Mouse (Mus musculus) MEL (cell line): Measurements from ENCODE around the gene S100a10. TPM values are rescaled to one million over a fixed set of nuclear protein-coding genes. Genes with fewer than 3 reads are reported as not detected.

ENCODE experiments used
- DNase-seq: peaks from one replicate; pipeline ENCODE4 v3.0.0; 2011; ENCODE audit warnings: low read depth, low spot score
- H3K27ac ChIP-seq: 2 replicates; pipeline ENCODE4 v1.5.1; 2012; ENCODE audit warnings: low read depth, mild to moderate bottlenecking, control low read depth, low read length, moderate library complexity; ENCODE audit not compliant: control insufficient read depth
- H3K27me3 ChIP-seq, 2 experiments: fragments of 150-350 bp in 1 of 2; sonication (generic) in 1 of 2; 2 replicates each; pipeline ENCODE4 v1.6.1; 2012; ENCODE audit warnings: low read length in 2 of 2, mild to moderate bottlenecking in 2 of 2, improper control_type of control experiment in 1 of 2, moderate library complexity in 1 of 2; ENCODE audit not compliant: insufficient read depth in 2 of 2, control insufficient read depth in 1 of 2
- H3K36me3 ChIP-seq, 2 experiments: 2 replicates each; pipeline ENCODE4 v1.6.1; 2012 to 2014; ENCODE audit warnings: low read length in 2 of 2, improper control_type of control experiment in 1 of 2, inconsistent platforms in 1 of 2, mild to moderate bottlenecking in 1 of 2; ENCODE audit not compliant: insufficient read depth in 2 of 2, control insufficient read depth in 1 of 2
- H3K4me1 ChIP-seq, 2 experiments: fragments of 150-350 bp in 1 of 2; sonication (generic) in 1 of 2; 2 replicates each; pipeline ENCODE4 v1.6.1; 2012; ENCODE audit warnings: low read length in 2 of 2, improper control_type of control experiment in 1 of 2, mild to moderate bottlenecking in 1 of 2; ENCODE audit not compliant: insufficient read depth in 2 of 2, control insufficient read depth in 1 of 2
- H3K4me3 ChIP-seq, 2 experiments: fragments of 150-350 bp in 1 of 2; sonication (generic) in 1 of 2; 2 replicates each; pipeline ENCODE4 v1.5.1; 2012; ENCODE audit warnings: low read depth in 2 of 2, low read length in 2 of 2, mild to moderate bottlenecking in 2 of 2, moderate library complexity in 2 of 2, control low read depth in 1 of 2, improper control_type of control experiment in 1 of 2; ENCODE audit not compliant: control insufficient read depth in 1 of 2, insufficient read depth in 1 of 2
- H3K79me2 ChIP-seq: 2 replicates; pipeline ENCODE4 v1.6.1; 2012; ENCODE audit warnings: mild to moderate bottlenecking, low read length, moderate library complexity; ENCODE audit not compliant: control insufficient read depth, poor library complexity, insufficient read depth
- H3K9ac ChIP-seq: 2 replicates; pipeline ENCODE4 v1.6.1; 2012; ENCODE audit warnings: low read depth, mild to moderate bottlenecking, control low read depth, low read length, moderate library complexity; ENCODE audit not compliant: control insufficient read depth, poor library complexity, severe bottlenecking
- H3K9me3 ChIP-seq: fragments of 150-350 bp; sonication (generic); replicated peaks from 2 replicates; pipeline ENCODE4 v1.6.1; 2012; ENCODE audit warnings: mild to moderate bottlenecking, low read length, improper control_type of control experiment, moderate library complexity; ENCODE audit not compliant: insufficient read depth
- CTCF ChIP-seq, 3 experiments: IDR thresholded peaks in 2 of 3; conservative IDR thresholded peaks in 1 of 3; 2 replicates each; pipeline ENCODE4 v1.5.1; 2011 to 2012; ENCODE audit warnings: low read length in 3 of 3, low read depth in 2 of 3, mild to moderate bottlenecking in 2 of 3, improper control_type of control experiment in 1 of 3, inconsistent platforms in 1 of 3, mixed read lengths in 1 of 3, moderate library complexity in 1 of 3; ENCODE audit not compliant: control insufficient read depth in 1 of 3, insufficient read depth in 1 of 3, poor library complexity in 1 of 3, severe bottlenecking in 1 of 3
- EP300 ChIP-seq, 2 experiments: IDR thresholded peaks; 2 replicates each; pipeline ENCODE4 v1.6.1; 2011; ENCODE audit warnings: improper control_type of control experiment in 2 of 2, low read length in 2 of 2, low read depth in 1 of 2, mild to moderate bottlenecking in 1 of 2
- ETS1 ChIP-seq: IDR thresholded peaks from 2 replicates; pipeline ENCODE4 v1.6.1; 2012; ENCODE audit warnings: low read depth, mild to moderate bottlenecking, inconsistent platforms, low read length, improper control_type of control experiment, moderate library complexity
- HCFC1 ChIP-seq: IDR thresholded peaks from 2 replicates; pipeline ENCODE4 v1.6.1; 2012; ENCODE audit warnings: low read depth, mild to moderate bottlenecking, inconsistent platforms, low read length, improper control_type of control experiment, moderate library complexity
- KAT2A ChIP-seq: conservative IDR thresholded peaks from 2 replicates; pipeline ENCODE4 v1.6.1; 2012; ENCODE audit warnings: low read depth, low read length, improper control_type of control experiment, inconsistent platforms
- MAFK ChIP-seq: IDR thresholded peaks from 2 replicates; pipeline ENCODE4 v1.6.1; 2011; ENCODE audit warnings: low read depth, mild to moderate bottlenecking, low read length, improper control_type of control experiment, borderline replicate concordance
- MAX ChIP-seq: IDR thresholded peaks from 2 replicates; pipeline ENCODE4 v1.6.1; 2011; ENCODE audit warnings: low read length, improper control_type of control experiment
- MAZ ChIP-seq: IDR thresholded peaks from 2 replicates; pipeline ENCODE4 v1.6.1; 2012; ENCODE audit warnings: low read depth, mild to moderate bottlenecking, inconsistent platforms, low read length, improper control_type of control experiment
- MYB ChIP-seq: IDR thresholded peaks from 2 replicates; pipeline ENCODE4 v1.6.1; 2011; ENCODE audit warnings: mild to moderate bottlenecking, low read depth, low read length, improper control_type of control experiment
- NELFE ChIP-seq: IDR thresholded peaks from 2 replicates; pipeline ENCODE4 v1.6.1; 2011; ENCODE audit warnings: low read depth, low read length, improper control_type of control experiment
- NRF1 ChIP-seq: IDR thresholded peaks from 2 replicates; pipeline ENCODE4 v1.6.1; 2014; ENCODE audit warnings: low read depth, mild to moderate bottlenecking, inconsistent platforms, low read length, improper control_type of control experiment, moderate library complexity; ENCODE audit not compliant: poor library complexity, insufficient read depth, severe bottlenecking
- POLR2A ChIP-seq, 2 experiments: IDR thresholded peaks; 2 replicates each; pipeline ENCODE4 v1.6.1; 2011 to 2012; ENCODE audit warnings: low read length in 2 of 2, mild to moderate bottlenecking in 2 of 2, control low read depth in 1 of 2, improper control_type of control experiment in 1 of 2, low read depth in 1 of 2, moderate library complexity in 1 of 2; ENCODE audit not compliant: control insufficient read depth in 1 of 2, insufficient read depth in 1 of 2, poor library complexity in 1 of 2
- POLR2AphosphoS2 ChIP-seq: IDR thresholded peaks from 2 replicates; pipeline ENCODE4 v1.6.1; 2011; ENCODE audit warnings: low read length, improper control_type of control experiment
- POLR2AphosphoS5 ChIP-seq: IDR thresholded peaks from 2 replicates; pipeline ENCODE4 v1.6.1; 2012; ENCODE audit warnings: low read depth, borderline replicate concordance, mild to moderate bottlenecking, inconsistent platforms, low read length, moderate library complexity, mixed read lengths
- RAD21 ChIP-seq: IDR thresholded peaks from 2 replicates; pipeline ENCODE4 v1.6.1; 2011; ENCODE audit warnings: mild to moderate bottlenecking, low read depth, low read length, improper control_type of control experiment
- RCOR1 ChIP-seq: IDR thresholded peaks from 2 replicates; pipeline ENCODE4 v1.6.1; 2012; ENCODE audit warnings: low read depth, mild to moderate bottlenecking, inconsistent platforms, low read length, improper control_type of control experiment
- SIN3A ChIP-seq: IDR thresholded peaks from 2 replicates; pipeline ENCODE4 v1.6.1; 2012; ENCODE audit warnings: low read length, improper control_type of control experiment, inconsistent platforms
- SMC3 ChIP-seq: IDR thresholded peaks from 2 replicates; pipeline ENCODE4 v1.6.1; 2011; ENCODE audit warnings: low read depth, low read length, improper control_type of control experiment
- TBP ChIP-seq: IDR thresholded peaks from 2 replicates; pipeline ENCODE4 v1.8.0; 2011; ENCODE audit warnings: low read depth, low read length, improper control_type of control experiment
- TCF12 ChIP-seq: IDR thresholded peaks from 2 replicates; pipeline ENCODE4 v1.6.1; 2014; ENCODE audit warnings: low read depth, mild to moderate bottlenecking, inconsistent platforms, low read length, improper control_type of control experiment, moderate library complexity
- USF2 ChIP-seq, 2 experiments: IDR thresholded peaks; 2 replicates each; pipeline ENCODE4 v1.6.1; 2011 to 2012; ENCODE audit warnings: improper control_type of control experiment in 2 of 2, low read length in 2 of 2, borderline replicate concordance in 1 of 2, inconsistent platforms in 1 of 2, low read depth in 1 of 2, mild to moderate bottlenecking in 1 of 2; ENCODE audit not compliant: insufficient read depth in 1 of 2
- ZC3H11A ChIP-seq: IDR thresholded peaks from 2 replicates; pipeline ENCODE4 v1.6.1; 2012; ENCODE audit warnings: low read depth, mild to moderate bottlenecking, inconsistent platforms, low read length, improper control_type of control experiment
- ZKSCAN1 ChIP-seq: IDR thresholded peaks from 2 replicates; pipeline ENCODE4 v1.6.1; 2012; ENCODE audit warnings: low read depth, mild to moderate bottlenecking, inconsistent platforms, low read length, improper control_type of control experiment, moderate library complexity
- ZMIZ1 ChIP-seq: IDR thresholded peaks from 2 replicates; pipeline ENCODE4 v1.6.1; 2012; ENCODE audit warnings: low read depth, mild to moderate bottlenecking, inconsistent platforms, low read length, improper control_type of control experiment, moderate library complexity
- ZNF384 ChIP-seq: IDR thresholded peaks from 2 replicates; pipeline ENCODE4 v1.6.1; 2012; ENCODE audit warnings: low read depth, mild to moderate bottlenecking, inconsistent platforms, low read length, improper control_type of control experiment
- polyA plus RNA-seq, 2 experiments: library from polyadenylated mRNA; stranded (reverse) in 1 of 2; unstranded in 1 of 2; fragments of >175 nt in 1 of 2; fragments of >200 nt in 1 of 2; gene quantifications; 2 replicates each; pipeline versions ENCODE4 v1.2.1 to v1.2.4; 2012; ENCODE audit warnings: low replicate concordance in 2 of 2, low read depth in 1 of 2; ENCODE audit not compliant: insufficient read length in 2 of 2, insufficient read depth in 1 of 2, missing spikeins in 1 of 2
- total RNA-seq: library from RNA; depleted of rRNA; stranded (reverse); fragments of 300-350 nt; gene quantifications from 2 replicates; pipeline ENCODE4 v1.2.3, GENCODE M21; 2012

S100a10 gene
- total and polyA plus RNA-seq, 3 experiments: 81.1 to 92.5 TPM; not detected in 1

DNA sequence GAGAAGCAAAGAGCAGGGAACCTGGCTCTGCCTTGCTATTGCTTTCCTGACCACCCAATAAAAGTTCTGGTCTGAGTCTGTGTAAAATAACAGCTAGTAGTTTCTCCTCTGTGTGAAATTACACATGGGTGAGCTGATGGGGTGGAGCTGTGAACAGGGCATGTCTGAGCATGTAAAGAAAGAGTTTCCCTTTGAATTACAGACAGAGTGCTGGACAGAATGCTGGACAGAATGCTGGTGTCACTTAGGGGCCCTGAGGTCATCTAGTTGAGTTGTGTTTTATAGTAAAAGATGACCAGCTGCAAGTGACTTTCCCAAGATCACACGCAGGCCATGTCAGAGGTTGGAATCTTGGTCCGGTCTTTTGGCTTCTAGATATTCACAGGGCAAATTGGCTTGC, 37.2 kb downstream of the S100a10 start:
- H3K4me1 ChIP-seq: peaks cover 0 to 4% of the 10 kb centered on the region in 2 experiments; a peak in 1 of 4 replicates
- no peak overlapping the region for H3K4me3 ChIP-seq
- TF ChIP-seq MAFK: no peak
- no peak for TF ChIP-seq POLR2AphosphoS2
- no peak for TF ChIP-seq ZNF384
- no peak for TF ChIP-seq MAX
- no peak overlapping the region for H3K27ac ChIP-seq
- DNase-seq: no peak
- H3K36me3 ChIP-seq: peaks cover 0 to 6% of the 10 kb centered on the region in 2 experiments; a peak in 2 of 4 replicates
- no peaks in the 10 kb centered on the region for H3K79me2 ChIP-seq
- peaks cover 0 to under 1% of the 10 kb centered on the region in 2 experiments; a peak in 2 of 4 replicates for H3K27me3 ChIP-seq
- H3K9ac ChIP-seq: no peak overlapping the region
- no peaks in the 10 kb centered on the region for H3K9me3 ChIP-seq

DNA sequence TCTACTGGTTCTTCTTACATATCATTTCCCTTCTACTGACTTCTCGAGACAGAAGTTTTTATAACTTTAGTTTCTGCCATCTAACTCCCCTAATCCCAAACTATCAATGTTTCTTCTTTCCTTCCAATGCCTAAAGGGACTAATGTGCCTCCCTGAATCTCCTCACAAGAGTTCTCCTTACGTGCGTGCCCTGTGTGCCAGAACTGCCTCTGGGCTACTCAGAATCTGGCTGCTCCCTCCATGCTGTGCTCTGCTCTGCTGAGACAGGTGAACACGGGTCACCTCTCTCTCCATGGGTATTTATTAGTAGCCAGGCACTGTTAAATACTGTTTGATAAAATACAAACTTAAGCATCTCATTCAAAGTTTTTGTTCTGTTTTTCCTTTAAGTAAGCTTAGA, 38.1 kb downstream of the S100a10 start:
- DNase-seq: no peak
- Histone ChIP-seq H3K9ac (no peak overlapping the region), H3K36me3 (peaks cover 0 to 11% of the 10 kb centered on the region in 2 experiments; a peak in 2 of 4 replicates)

DNA sequence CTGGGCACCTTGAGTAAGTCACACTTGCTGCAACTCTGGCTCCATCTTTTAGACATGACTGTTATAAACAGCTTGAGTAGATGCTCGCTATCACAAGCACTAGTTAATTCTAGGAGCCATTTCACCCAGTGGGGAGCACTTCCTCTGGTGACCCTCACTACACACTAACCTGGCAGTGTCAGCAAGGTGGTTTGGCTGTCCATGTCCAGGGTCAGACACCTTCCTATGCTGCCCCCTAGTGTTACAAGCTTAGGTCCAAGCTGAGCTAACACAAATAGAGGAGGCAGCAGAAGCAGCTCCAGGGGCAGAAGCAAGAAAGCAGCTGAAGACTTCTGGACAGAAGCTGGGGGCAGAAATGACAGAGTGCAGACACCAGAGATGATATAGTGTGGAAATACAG, 38.6 kb downstream of the S100a10 start:
- Histone ChIP-seq H3K9me3 (no peaks in the 10 kb centered on the region), H3K27ac (no peak overlapping the region), H3K79me2 (no peaks in the 10 kb centered on the region), H3K9ac (no peak overlapping the region), H3K4me3 (no peak overlapping the region), H3K27me3 (no peaks in the 10 kb centered on the region), H3K4me1 (peaks cover 0 to 9% of the 10 kb centered on the region in 2 experiments; a peak in 2 of 4 replicates), H3K36me3 (peaks cover 0 to 11% of the 10 kb centered on the region in 2 experiments; a peak in 2 of 4 replicates)
- DNase-seq: peak; percentile 69
- TF ChIP-seq SMC3 (peak; percentile 95), CTCF (IDR thresholded peaks at IDR 0.05 in 2 of 3, conservative IDR thresholded peaks at IDR 0.05 in 1 of 3; ENCODE audit: control insufficient read depth in 1 of 3, insufficient read depth in 1 of 3, low read depth in 2 of 3, low read length in 3 of 3, poor library complexity in 1 of 3, severe bottlenecking in 1 of 3) (peak; percentile 64 to 85 (median 72)), ZC3H11A (peak; percentile 89), MAZ (no peak), RAD21 (peak; percentile 80)

More for the DNA sequence above, 38.1 kb downstream of the S100a10 start:
- H3K27me3 ChIP-seq: no peaks in the 10 kb centered on the region
- H3K4me3 ChIP-seq: no peak overlapping the region
- no peak overlapping the region for H3K27ac ChIP-seq
- no peaks in the 10 kb centered on the region for H3K79me2 ChIP-seq
- H3K9me3 ChIP-seq: no peaks in the 10 kb centered on the region
- TF ChIP-seq POLR2A (IDR thresholded peaks at IDR 0.05; ENCODE audit: control insufficient read depth in 1 of 2, insufficient read depth in 1 of 2, low read depth in 1 of 2, low read length in 2 of 2, poor library complexity in 1 of 2) (no peak), SIN3A (no peak), POLR2AphosphoS5 (no peak), ZMIZ1 (no peak), NELFE (no peak), TCF12 (no peak), ETS1 (no peak), TBP (no peak), MYB (no peak), MAZ (no peak), KAT2A (no peak), RCOR1 (no peak), POLR2AphosphoS2 (no peak), NRF1 (no peak), EP300 (IDR thresholded peaks at IDR 0.05; ENCODE audit: low read depth in 1 of 2, low read length in 2 of 2) (no peak), USF2 (IDR thresholded peaks at IDR 0.05; ENCODE audit: borderline replicate concordance in 1 of 2, insufficient read depth in 1 of 2, low read depth in 1 of 2, low read length in 2 of 2) (no peak), ZKSCAN1 (no peak), MAFK (no peak), ZC3H11A (no peak), HCFC1 (no peak)
- peaks cover 0 to 9% of the 10 kb centered on the region in 2 experiments; a peak in 2 of 4 replicates for H3K4me1 ChIP-seq
